8 mouse cellular contexts compared by ENCODE assay signal in the genomic region with DNA sequence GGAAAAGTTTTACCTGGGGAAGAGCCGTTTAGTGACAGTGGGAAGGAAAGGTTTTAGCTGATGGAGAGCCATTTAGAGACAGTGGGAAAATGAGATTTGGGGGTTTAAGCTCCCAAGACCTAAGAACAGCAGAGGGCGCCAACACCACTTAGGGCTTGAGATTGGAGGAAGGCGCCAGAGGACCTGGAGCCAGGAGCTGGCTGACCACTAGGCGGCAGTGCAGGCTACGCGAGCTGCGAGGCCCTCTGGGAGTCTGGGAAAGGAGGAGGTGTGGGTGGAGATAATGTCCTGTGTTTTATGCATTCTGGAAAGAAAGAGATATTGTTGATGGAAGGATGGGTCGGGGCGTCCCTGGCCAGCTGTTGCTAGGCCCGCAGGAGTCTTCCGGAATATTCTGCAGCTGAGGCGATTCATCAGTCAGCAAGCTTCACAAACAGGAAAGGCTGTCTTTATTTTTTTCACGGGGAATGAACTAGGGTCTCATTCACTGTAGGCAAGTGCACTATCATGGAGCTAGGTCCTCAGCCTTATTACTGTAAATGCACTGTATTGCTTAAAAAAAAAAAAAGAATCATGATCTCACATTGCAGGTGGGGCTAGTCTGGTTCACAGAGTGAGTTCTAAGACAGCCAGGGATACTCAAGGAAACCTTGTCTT. TPM values are rescaled to one million over a fixed set of nuclear protein-coding genes. Genes with fewer than 3 reads are reported as not detected.
A peak's percentile ranks its signal among the peaks of the same experiment; 100 is the strongest.
DNase-seq lines count a peak whose midpoint lies in the region; ATAC-seq and TF ChIP-seq lines count a peak whose summit lies in the region.

No protein-coding gene starts in this region.

- no peaks in the 10 kb centered on the region for H3K36me3 ChIP-seq in hindbrain, postnatal 0 days (ENCODE audit: insufficient read depth, low read length)

- ATAC-seq in hindbrain, postnatal 0 days = peak; percentile 94
- peak; percentile 100 for ATAC-seq in megakaryocyte, adult 5-6 weeks (ENCODE audit: poor library complexity, severe bottlenecking)

- WGBS in hindbrain, postnatal 0 days = 2% methylated on average over 13 of the region's 13 CpGs

- 0 out of 2 replicates have a peak overlapping the region, but pooled peaks have one; percentile 67 for H3K27ac ChIP-seq in gastrocnemius, adult 2 months
- H3K27ac ChIP-seq in hindbrain, postnatal 0 days = peak overlapping the region; percentile 32; the same call in 1 of the 2 replicates
- H3K27ac ChIP-seq in left cerebral cortex, adult 2 months = peak overlapping the region; percentile 56

- peak overlapping the region; percentile 48 for H3K4me2 ChIP-seq in hindbrain, postnatal 0 days (ENCODE audit: low read depth, low read length)

- peak overlapping the region; percentile 58 for H3K4me3 ChIP-seq in gastrocnemius, adult 2 months
- H3K4me3 ChIP-seq in hindbrain, postnatal 0 days (ENCODE audit: low read length) = peak overlapping the region; percentile 25
- peak overlapping the region; percentile 16 for H3K4me3 ChIP-seq in left cerebral cortex, adult 2 months

- intact Hi-C loops in gastrocnemius, adult 2 months (cut with DNase I) = loop anchor here (1.0 to 2.0 kb wide), 2 partner anchors 52 to 70 kb away; a partner anchor contains a TSS
- intact Hi-C loops in left cerebral cortex, adult 2 months (cut with DNase I) = loop anchor here (1.0 to 2.0 kb wide), 3 partner anchors 41 to 61 kb away; no protein-coding TSS in a partner anchor

- no peak for TF ChIP-seq CTCF in gastrocnemius, adult 2 months (IDR thresholded peaks at IDR 0.05)
- TF ChIP-seq CTCF in hindbrain, postnatal 0 days (IDR thresholded peaks at IDR 0.05; ENCODE audit: low read depth) = peak; percentile 100
- no peak; the same call in none of the 2 replicates for TF ChIP-seq CTCF in left cerebral cortex, adult 2 months (IDR thresholded peaks at IDR 0.05)

- peak; percentile 80 for DNase-seq in WW6 (ENCODE audit: low read depth, low spot score)
- DNase-seq in cerebellum, postnatal 4 days (ENCODE audit: low spot score in 2 of 2) = peak; percentile 98
- DNase-seq in gastrocnemius, adult 2 months = peak; percentile 97
- DNase-seq in hindbrain, postnatal 0 days (ENCODE audit: low spot score) = peak; percentile 98
- peak; percentile 95 to 98 for DNase-seq in left cerebral cortex, adult 2 months (ENCODE audit: extremely low spot score in 1 of 2, low spot score in 2 of 2)
- DNase-seq in right cerebral cortex, adult 18-20 months = peak; percentile 95
- DNase-seq in urinary bladder, adult 2 months (ENCODE audit: low spot score) = peak; percentile 89

- no peaks in the 10 kb centered on the region for H3K9me3 ChIP-seq in hindbrain, postnatal 0 days (ENCODE audit: low read length)

- peaks cover 2% of the 10 kb centered on the region; the same call in 1 of the 2 replicates for H3K4me1 ChIP-seq in hindbrain, postnatal 0 days (ENCODE audit: insufficient read depth, low read length)

- no peaks in the 10 kb centered on the region for H3K27me3 ChIP-seq in hindbrain, postnatal 0 days (ENCODE audit: insufficient read depth, low read length)

- peak overlapping the region; percentile 38; the same call in 1 of the 2 replicates for H3K9ac ChIP-seq in hindbrain, postnatal 0 days (replicated peaks; ENCODE audit: low read length)

RNA-seq across cellular contexts. Expression of a gene that starts 9.5 kb away (rescaled TPM):
- under 1 TPM; 0.54 to 0.59 TPM for total RNA-seq in gastrocnemius, adult 2 months (2021)
- 0.11 and 0.73 TPM in 2 replicates for total RNA-seq in hindbrain, postnatal 0 days (2014; rRNA removed)
- not detected in 2 replicates for polyA plus RNA-seq in hindbrain, postnatal 0 days (2015; fragmentation: Nextera tagmentation; extraction: Ambion mirVana)
- total RNA-seq in left cerebral cortex, adult 2 months (2021) = not detected
- 1.0 and 1.2 TPM in 2 replicates for total RNA-seq in megakaryocyte, adult 5-6 weeks (2015)
- total RNA-seq in megakaryocyte, adult 5-6 weeks (2017) = 3.7 and 4.0 TPM in 2 replicates
- 6.8 and 7.9 TPM in 2 replicates for polyA plus RNA-seq in urinary bladder, adult 2 months (2012; rRNA removed)

RNA-seq across cellular contexts. Expression of a gene that starts 13.6 kb away (rescaled TPM):
- total RNA-seq in gastrocnemius, adult 2 months (2021) = under 1 TPM in 1 of 2 experiments, not detected in 1; 0.17 TPM
- total RNA-seq in hindbrain, postnatal 0 days (2014; rRNA removed) = 1.0 and 1.2 TPM in 2 replicates
- polyA plus RNA-seq in hindbrain, postnatal 0 days (2015; fragmentation: Nextera tagmentation; extraction: Ambion mirVana) = 20.3 and 21.0 TPM in 2 replicates
- total RNA-seq in left cerebral cortex, adult 2 months (2021) = 1 to 10 TPM; 6.8 to 6.9 TPM
- total RNA-seq in megakaryocyte, adult 5-6 weeks (2015) = 0.16 and 0.27 TPM in 2 replicates
- total RNA-seq in megakaryocyte, adult 5-6 weeks (2017) = 0.08 and 0.22 TPM in 2 replicates
- polyA plus RNA-seq in urinary bladder, adult 2 months (2012; rRNA removed) = 0.44 and 0.83 TPM in 2 replicates

RNA-seq across cellular contexts. Expression of a gene that starts 13.7 kb away (rescaled TPM):
- 10 to 100 TPM; 22.0 to 27.4 TPM for total RNA-seq in gastrocnemius, adult 2 months (2021)
- total RNA-seq in hindbrain, postnatal 0 days (2014; rRNA removed) = 36.3 and 43.8 TPM in 2 replicates
- 24.4 and 25.3 TPM in 2 replicates for polyA plus RNA-seq in hindbrain, postnatal 0 days (2015; fragmentation: Nextera tagmentation; extraction: Ambion mirVana)
- total RNA-seq in left cerebral cortex, adult 2 months (2021) = 10 to 100 TPM; 14.4 to 14.6 TPM
- total RNA-seq in megakaryocyte, adult 5-6 weeks (2015) = 148 and 171 TPM in 2 replicates
- total RNA-seq in megakaryocyte, adult 5-6 weeks (2017) = 59.2 and 67.7 TPM in 2 replicates
- polyA plus RNA-seq in urinary bladder, adult 2 months (2012; rRNA removed) = 59.0 and 67.0 TPM in 2 replicates

RNA-seq across cellular contexts. Expression of a gene that starts 35.3 kb away (rescaled TPM):
- total RNA-seq in gastrocnemius, adult 2 months (2021) = not detected
- 1.3 and 1.4 TPM in 2 replicates for total RNA-seq in hindbrain, postnatal 0 days (2014; rRNA removed)
- 1.2 and 1.3 TPM in 2 replicates for polyA plus RNA-seq in hindbrain, postnatal 0 days (2015; fragmentation: Nextera tagmentation; extraction: Ambion mirVana)
- total RNA-seq in left cerebral cortex, adult 2 months (2021) = under 1 TPM; 0.20 to 0.63 TPM
- not detected in 2 replicates for total RNA-seq in megakaryocyte, adult 5-6 weeks (2015)
- total RNA-seq in megakaryocyte, adult 5-6 weeks (2017) = not detected in 2 replicates
- polyA plus RNA-seq in urinary bladder, adult 2 months (2012; rRNA removed) = 47.0 and 53.2 TPM in 2 replicates

RNA-seq across cellular contexts. Expression of a gene that starts 55.0 kb away (rescaled TPM):
- 10 to 100 TPM; 18.3 to 18.5 TPM for total RNA-seq in gastrocnemius, adult 2 months (2021)
- total RNA-seq in hindbrain, postnatal 0 days (2014; rRNA removed) = 36.7 and 50.8 TPM in 2 replicates
- polyA plus RNA-seq in hindbrain, postnatal 0 days (2015; fragmentation: Nextera tagmentation; extraction: Ambion mirVana) = 44.0 and 45.1 TPM in 2 replicates
- 10 to 100 TPM; 32.8 to 39.5 TPM for total RNA-seq in left cerebral cortex, adult 2 months (2021)
- 18.3 and 27.5 TPM in 2 replicates for total RNA-seq in megakaryocyte, adult 5-6 weeks (2015)
- 17.6 and 25.1 TPM in 2 replicates for total RNA-seq in megakaryocyte, adult 5-6 weeks (2017)
- 32.5 and 33.5 TPM in 2 replicates for polyA plus RNA-seq in urinary bladder, adult 2 months (2012; rRNA removed)

Comparison
In these comparisons a context has a peak if more than half of its experiments do, and no peak if none do; other contexts are left out.
1. Peak in every context shown above with its lines: DNase-seq, ATAC-seq, H3K4me3 ChIP-seq and H3K27ac ChIP-seq.